Mouse (Mus musculus): Measurements from ENCODE around the gene Aak1. TPM values are rescaled to one million over a fixed set of nuclear protein-coding genes. Genes with fewer than 3 reads are reported as not detected.

The Aak1 gene
- polyA plus RNA-seq, 1 experiment from 2014 or later = 18.3 TPM

DNA sequence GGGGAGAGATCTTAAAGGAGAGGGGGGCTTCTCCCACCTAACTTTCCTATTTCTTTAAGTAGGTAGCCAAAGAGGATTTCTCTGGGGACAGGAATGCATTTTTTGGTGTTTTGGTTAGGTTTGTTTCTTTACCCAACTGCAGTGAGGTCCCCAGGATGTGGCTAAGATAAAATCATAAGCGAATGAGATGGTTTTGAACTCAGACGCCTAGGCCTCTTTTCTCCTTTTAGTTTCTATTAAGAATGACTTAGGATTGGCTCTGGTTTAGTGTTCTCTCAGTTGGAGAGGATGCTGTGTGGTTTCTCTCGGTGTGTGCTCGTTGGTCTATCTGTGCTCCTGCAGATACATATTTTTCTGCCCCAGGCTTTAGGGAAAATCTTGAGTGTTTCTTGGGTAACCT lies 1.3 kb downstream of the Aak1 start:
- ATAC-seq (ENCODE audit: insufficient read depth) (no peak), DNase-seq (peak; percentile 2)
- WGBS = 13% methylated on average over 4 of the region's 4 CpGs
- Histone ChIP-seq H3K9me3 (ENCODE audit: low read depth, low read length) (no peaks in the 10 kb centered on the region), H3K36me3 (ENCODE audit: insufficient read depth) (no peaks in the 10 kb centered on the region), H3K4me1 (ENCODE audit: insufficient read depth) (peaks cover 29% of the 10 kb centered on the region), H3K4me2 (peak overlapping the region; percentile 74), H3K4me3 (ENCODE audit: low read depth, low read length) (peak overlapping the region; percentile 87), H3K27ac (ENCODE audit: low read depth) (peak overlapping the region; percentile 97; the same call in 1 of the 2 replicates), H3K9ac (peak overlapping the region; percentile 85), H3K27me3 (ENCODE audit: insufficient read depth, low read length) (no peaks in the 10 kb centered on the region)
- no peak for TF ChIP-seq CTCF (IDR thresholded peaks at IDR 0.05; ENCODE audit: low read depth)

DNA sequence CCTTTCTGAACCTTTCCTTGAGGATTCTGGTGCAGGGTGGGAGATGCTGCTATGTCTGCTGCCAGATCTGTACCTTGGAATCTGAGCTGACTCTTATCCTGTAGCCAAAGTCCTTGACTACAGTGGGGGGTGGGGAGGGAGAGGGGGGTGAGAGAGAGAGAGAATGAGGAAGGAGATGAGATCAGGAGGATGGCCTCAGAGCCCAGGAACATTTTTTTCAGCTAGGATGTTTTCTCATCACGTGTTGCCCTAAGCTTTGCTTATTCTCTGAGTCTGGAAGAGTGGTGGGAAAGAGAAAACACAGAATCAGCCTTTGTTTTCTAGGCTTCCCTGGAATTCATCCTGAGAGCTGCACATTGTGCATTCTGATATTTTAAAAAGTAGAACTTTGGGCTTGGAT lies 2.2 kb downstream of the Aak1 start:
- Histone ChIP-seq H3K4me3 (ENCODE audit: low read depth, low read length) (peak overlapping the region; percentile 87), H3K4me2 (peak overlapping the region; percentile 74), H3K36me3 (ENCODE audit: insufficient read depth) (no peaks in the 10 kb centered on the region), H3K27ac (ENCODE audit: low read depth) (no peak overlapping the region), H3K4me1 (ENCODE audit: insufficient read depth) (peaks cover 29% of the 10 kb centered on the region), H3K9ac (peak overlapping the region; percentile 38), H3K27me3 (ENCODE audit: insufficient read depth, low read length) (no peaks in the 10 kb centered on the region), H3K9me3 (ENCODE audit: low read depth, low read length) (no peaks in the 10 kb centered on the region)
- ATAC-seq (ENCODE audit: insufficient read depth) (no peak), DNase-seq (peak; percentile 13)
- 7% methylated on average over 1 of the region's 1 CpGs for WGBS
- TF ChIP-seq CTCF (IDR thresholded peaks at IDR 0.05; ENCODE audit: low read depth) = no peak

DNA sequence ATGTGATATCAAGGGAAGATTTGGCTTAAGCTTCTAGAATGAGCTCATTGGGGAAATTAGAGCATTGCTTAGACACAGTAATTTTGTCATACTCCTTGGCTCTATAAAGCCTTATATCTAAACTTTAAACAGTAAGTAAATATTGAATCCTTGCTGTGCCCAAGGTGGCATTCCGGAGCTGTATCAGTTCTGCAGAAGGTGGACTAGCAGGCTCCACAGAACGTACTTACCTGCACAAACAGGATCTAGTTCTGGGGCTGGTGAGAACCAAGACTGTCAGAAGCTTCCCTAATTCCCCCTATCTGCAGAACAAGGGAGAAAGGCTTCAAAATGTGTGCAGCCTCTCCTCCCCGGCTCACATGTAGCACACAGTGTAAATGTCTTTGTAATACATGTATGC lies 4.6 kb downstream of the Aak1 start:
- no peak for DNase-seq
- WGBS = 80% methylated on average over 3 of the region's 3 CpGs
- no peak overlapping the region for H3K9ac ChIP-seq
- ATAC-seq (ENCODE audit: insufficient read depth) = no peak
- H3K4me1 ChIP-seq (ENCODE audit: insufficient read depth) = peaks cover 29% of the 10 kb centered on the region
- no peak overlapping the region for H3K27ac ChIP-seq (ENCODE audit: low read depth)
- TF ChIP-seq CTCF (IDR thresholded peaks at IDR 0.05; ENCODE audit: low read depth) = no peak
- no peaks in the 10 kb centered on the region for H3K9me3 ChIP-seq (ENCODE audit: low read depth, low read length)
- H3K4me2 ChIP-seq = no peak overlapping the region
- no peak overlapping the region for H3K4me3 ChIP-seq (ENCODE audit: low read depth, low read length)
- no peaks in the 10 kb centered on the region for H3K27me3 ChIP-seq (ENCODE audit: insufficient read depth, low read length)
- H3K36me3 ChIP-seq (ENCODE audit: insufficient read depth) = peaks cover 4% of the 10 kb centered on the region; the same call in 1 of the 2 replicates

DNA sequence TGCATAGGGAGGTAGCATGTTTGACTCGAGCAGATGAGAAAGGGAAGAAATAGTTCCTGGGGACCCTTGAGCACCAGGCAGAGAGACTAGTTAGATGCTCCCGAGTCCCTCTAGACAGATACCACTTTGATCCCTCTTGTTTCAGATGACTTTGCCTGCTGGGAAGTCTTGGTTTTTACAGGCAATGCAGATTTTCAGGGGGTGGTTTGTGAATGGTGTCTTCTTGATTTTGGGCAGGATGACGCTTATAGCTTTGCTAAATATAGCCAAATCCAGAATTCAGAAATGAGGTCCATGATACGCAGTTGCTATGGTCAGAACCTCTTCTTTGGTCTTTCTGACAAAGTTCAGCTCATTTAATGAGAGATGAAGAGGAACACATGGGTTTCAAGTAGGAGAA lies 5.6 kb downstream of the Aak1 start:
- no peak overlapping the region for H3K4me3 ChIP-seq (ENCODE audit: low read depth, low read length)
- H3K27me3 ChIP-seq (ENCODE audit: insufficient read depth, low read length) = no peaks in the 10 kb centered on the region
- 80% methylated on average over 4 of the region's 4 CpGs for WGBS
- no peak overlapping the region for H3K27ac ChIP-seq (ENCODE audit: low read depth)
- H3K4me2 ChIP-seq = no peak overlapping the region
- no peak for ATAC-seq (ENCODE audit: insufficient read depth)
- DNase-seq = no peak
- no peak for TF ChIP-seq CTCF (IDR thresholded peaks at IDR 0.05; ENCODE audit: low read depth)
- no peak overlapping the region for H3K9ac ChIP-seq
- peaks cover 5% of the 10 kb centered on the region; the same call in 1 of the 2 replicates for H3K36me3 ChIP-seq (ENCODE audit: insufficient read depth)
- H3K4me1 ChIP-seq (ENCODE audit: insufficient read depth) = peaks cover 29% of the 10 kb centered on the region
- H3K9me3 ChIP-seq (ENCODE audit: low read depth, low read length) = no peaks in the 10 kb centered on the region

DNA sequence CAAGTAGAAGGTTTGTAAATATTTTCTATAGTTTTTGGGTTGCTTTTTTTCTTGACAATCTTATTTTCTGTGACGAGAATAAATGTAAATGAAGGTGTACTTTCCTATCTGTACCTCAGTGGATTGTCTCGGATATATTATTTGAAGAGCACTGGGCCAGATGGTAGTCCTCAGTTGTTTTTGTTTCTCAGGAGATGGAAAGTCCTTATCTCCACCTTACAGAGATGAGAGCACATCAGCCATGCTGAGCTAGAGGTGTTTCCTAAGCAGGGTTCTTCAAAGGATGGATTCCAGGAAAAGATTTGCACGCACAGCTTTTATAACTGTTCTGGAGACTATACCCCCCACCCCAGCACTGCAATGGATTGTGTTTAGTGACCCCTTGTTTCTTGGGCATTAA lies 9.3 kb downstream of the Aak1 start:
- no peak for TF ChIP-seq CTCF (IDR thresholded peaks at IDR 0.05; ENCODE audit: low read depth)
- no peak overlapping the region for H3K9ac ChIP-seq
- 79% methylated on average over 3 of the region's 3 CpGs for WGBS
- ATAC-seq (ENCODE audit: insufficient read depth) = no peak
- peaks cover 8% of the 10 kb centered on the region; the same call in 1 of the 2 replicates for H3K36me3 ChIP-seq (ENCODE audit: insufficient read depth)
- no peaks in the 10 kb centered on the region for H3K27me3 ChIP-seq (ENCODE audit: insufficient read depth, low read length)
- no peak overlapping the region for H3K4me3 ChIP-seq (ENCODE audit: low read depth, low read length)
- H3K27ac ChIP-seq (ENCODE audit: low read depth) = no peak overlapping the region
- peaks cover 8% of the 10 kb centered on the region for H3K4me1 ChIP-seq (ENCODE audit: insufficient read depth)
- DNase-seq = no peak
- H3K9me3 ChIP-seq (ENCODE audit: low read depth, low read length) = no peaks in the 10 kb centered on the region
- no peak overlapping the region for H3K4me2 ChIP-seq

DNA sequence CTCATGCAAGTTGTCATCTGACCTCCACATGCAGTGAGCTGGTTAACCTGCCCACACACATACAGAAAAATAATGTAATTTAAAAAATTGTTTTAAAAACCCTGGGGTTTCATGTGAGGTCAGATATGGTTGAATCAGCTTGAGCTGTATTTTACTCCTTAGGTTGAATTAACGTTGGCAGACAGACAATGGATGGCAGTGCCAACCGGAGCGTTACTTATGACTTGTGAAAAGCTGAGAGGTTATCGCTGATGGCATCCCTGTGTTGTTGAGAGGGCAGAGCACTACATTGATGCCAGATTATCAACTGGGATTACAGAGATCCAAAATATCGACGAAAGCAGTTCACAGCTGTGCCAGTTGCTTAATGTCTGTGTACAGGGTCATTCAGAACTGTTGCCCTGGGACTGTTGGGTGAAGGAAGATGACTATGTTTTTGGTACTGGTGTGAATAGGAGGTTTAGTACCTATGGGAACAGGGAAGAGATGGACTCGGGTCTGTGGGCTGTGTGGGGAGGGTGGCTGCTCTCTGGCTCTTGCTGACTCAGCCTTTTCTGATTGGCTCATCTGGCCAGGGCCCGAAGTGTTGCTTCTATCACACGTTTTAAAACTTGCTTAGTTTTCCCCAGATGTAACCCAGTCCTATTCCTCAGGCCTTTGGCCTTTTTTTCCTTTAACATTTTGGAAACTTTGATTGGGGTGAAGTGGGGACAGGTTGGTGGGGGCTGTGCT lies 11.6 kb downstream of the Aak1 start:
- Histone ChIP-seq H3K4me2 (no peak overlapping the region), H3K27me3 (ENCODE audit: insufficient read depth, low read length) (no peaks in the 10 kb centered on the region), H3K36me3 (ENCODE audit: insufficient read depth) (peaks cover 8% of the 10 kb centered on the region; the same call in 1 of the 2 replicates), H3K4me3 (ENCODE audit: low read depth, low read length) (no peak overlapping the region), H3K4me1 (ENCODE audit: insufficient read depth) (no peaks in the 10 kb centered on the region), H3K9ac (no peak overlapping the region), H3K27ac (ENCODE audit: low read depth) (no peak overlapping the region), H3K9me3 (ENCODE audit: low read depth, low read length) (no peaks in the 10 kb centered on the region)
- no peak for DNase-seq
- no peak for ATAC-seq (ENCODE audit: insufficient read depth)
- TF ChIP-seq CTCF (IDR thresholded peaks at IDR 0.05; ENCODE audit: low read depth) = no peak
- WGBS = 79% methylated on average over 9 of the region's 9 CpGs

DNA sequence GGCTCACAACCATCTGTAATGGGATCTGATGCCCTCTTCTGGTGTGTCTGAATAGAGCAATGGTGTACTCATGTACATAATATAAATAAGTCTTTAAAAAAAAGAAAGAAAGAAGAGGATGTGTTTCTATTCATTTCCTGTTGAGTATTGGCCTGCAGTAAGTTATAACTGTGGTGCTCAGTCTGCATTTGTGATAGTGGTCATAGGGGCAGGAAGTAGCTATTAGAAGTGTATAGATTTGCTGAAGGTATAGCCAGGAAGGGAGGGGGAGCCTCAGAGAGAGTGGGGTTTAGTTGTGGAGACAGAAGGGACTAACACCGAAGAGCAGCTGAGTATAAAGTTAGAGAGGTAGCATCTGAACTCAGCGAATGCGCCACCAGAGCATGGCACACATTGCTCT lies 15.0 kb downstream of the Aak1 start:
- no peak for DNase-seq
- 90% methylated on average over 3 of the region's 3 CpGs for WGBS
- H3K9ac ChIP-seq = no peak overlapping the region

More for the DNA sequence above, 15.0 kb downstream of the Aak1 start:
- Histone ChIP-seq H3K36me3 (ENCODE audit: insufficient read depth) (0 out of 2 replicates have a peak, but pooled peaks cover 7% of the 10 kb centered on the region), H3K9me3 (ENCODE audit: low read depth, low read length) (no peaks in the 10 kb centered on the region), H3K4me1 (ENCODE audit: insufficient read depth) (no peaks in the 10 kb centered on the region), H3K27ac (ENCODE audit: low read depth) (no peak overlapping the region), H3K27me3 (ENCODE audit: insufficient read depth, low read length) (no peaks in the 10 kb centered on the region), H3K4me2 (no peak overlapping the region), H3K4me3 (ENCODE audit: low read depth, low read length) (no peak overlapping the region)
- no peak for ATAC-seq (ENCODE audit: insufficient read depth)
- TF ChIP-seq CTCF (IDR thresholded peaks at IDR 0.05; ENCODE audit: low read depth) = no peak

Measured in lung, embryonic 14.5 days (tissue).